Mouse (Mus musculus) kidney, embryonic 16.5 days (tissue): Measurements from ENCODE around the gene Tmem45a2. TPM values are rescaled to one million over a fixed set of nuclear protein-coding genes. Genes with fewer than 3 reads are reported as not detected.

Experiments
- ATAC-seq: fragments of 200-750 bp; cut with Nextera tagmentation; 2 replicates; pipeline ENCODE4 v1.8.0; 2017; ENCODE audit warnings: moderate TSS enrichment; ENCODE audit not compliant: low FRiP score, low TSS enrichment
- H3K27ac ChIP-seq: fragments of 300-500 bp; sonication (generic); 2 replicates; pipeline ENCODE4 v1.5.1; 2014; ENCODE audit warnings: low read length
- H3K27me3 ChIP-seq: fragments of 300-500 bp; sonication (generic); 2 replicates; pipeline ENCODE4 v1.6.1; 2014; ENCODE audit warnings: low read length, control low read depth, mixed read lengths; ENCODE audit not compliant: insufficient read depth
- H3K36me3 ChIP-seq: fragments of 300-500 bp; sonication (generic); 2 replicates; pipeline ENCODE4 v1.6.1; 2014; ENCODE audit warnings: low read length, control low read depth, mixed read lengths; ENCODE audit not compliant: insufficient read depth
- H3K4me1 ChIP-seq: fragments of 300-500 bp; sonication (generic); 2 replicates; pipeline ENCODE4 v1.6.1; 2014; ENCODE audit warnings: low read length, control low read depth, mixed read lengths; ENCODE audit not compliant: insufficient read depth
- H3K4me2 ChIP-seq: fragments of 300-500 bp; sonication (generic); replicated peaks from 2 replicates; pipeline ENCODE4 v1.6.1; 2014; ENCODE audit warnings: low read depth, low read length
- H3K4me3 ChIP-seq: fragments of 300-500 bp; sonication (generic); 2 replicates; pipeline ENCODE4 v1.5.1; 2014; ENCODE audit warnings: mild to moderate bottlenecking, low read length
- H3K9ac ChIP-seq: fragments of 300-500 bp; sonication (generic); replicated peaks from 2 replicates; pipeline ENCODE4 v1.6.1; 2014; ENCODE audit warnings: low read length
- H3K9me3 ChIP-seq: fragments of 300-500 bp; sonication (generic); 2 replicates; pipeline ENCODE4 v1.6.1; 2016; ENCODE audit warnings: low read length, control low read depth
- WGBS: fragments of 180-500 bp; shearing (Covaris S2); extraction: QIAGEN DNeasy Blood & Tissue Kit; methylation state at CpG from one replicate; pipeline ENCODE4 v1.1.7; 2014; 5-methylcytosine and 5-hydroxymethylcytosine counted together
- polyA plus RNA-seq: library from polyadenylated mRNA; unstranded; fragments of >200 nt; fragmentation: Nextera tagmentation; extraction: Ambion mirVana; gene quantifications from 2 replicates; pipeline ENCODE4 v1.2.1, GENCODE M21; 2015

The Tmem45a2 gene
- 0.09 and 0.13 TPM in 2 replicates for polyA plus RNA-seq

DNA sequence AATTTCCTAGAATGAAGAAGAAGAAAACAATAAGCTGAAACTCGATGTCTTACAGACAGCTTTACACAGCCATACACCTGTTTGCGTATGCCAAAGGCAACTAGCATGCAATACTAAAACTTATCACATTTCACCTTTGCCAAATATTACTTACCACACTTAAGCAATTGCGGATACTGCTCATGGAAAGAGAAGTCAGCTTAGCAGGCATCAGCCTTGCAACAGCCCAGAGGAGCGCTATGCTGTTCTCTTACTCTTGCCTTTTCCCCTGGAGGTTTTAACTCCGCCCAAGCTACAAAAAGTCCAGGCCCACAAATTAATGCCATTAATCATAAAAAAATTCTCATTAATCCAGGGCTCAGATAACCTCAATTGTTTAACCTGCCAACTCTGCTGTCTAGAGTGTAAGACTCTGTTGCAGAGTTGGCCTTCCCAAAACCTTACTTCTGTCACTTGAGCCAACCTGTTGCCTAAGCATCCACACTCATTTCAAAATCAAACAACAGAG lies at the start of gene Tmem45a2:
TSS of gene Tmem45a2 (minus strand) at position 241 of the 508 bp plus-strand sequence.
- Histone ChIP-seq H3K27me3 (no peaks in the 10 kb centered on the region), H3K9ac (no peak within 1 kb of the TSS), H3K4me1 (no peaks in the 10 kb centered on the region), H3K27ac (no peak within 1 kb of the TSS), H3K4me3 (no peak within 1 kb of the TSS), H3K9me3 (no peaks in the 10 kb centered on the region), H3K4me2 (no peak within 1 kb of the TSS), H3K36me3 (no peaks in the 10 kb centered on the region)
- 94% methylated on average over 5 of the region's 5 CpGs for WGBS
- ATAC-seq = no peak

GRCm38 (mm10) chr16:57117562-57117961 lies 46.4 kb upstream of the Tmem45a2 start:
- no peaks in the 10 kb centered on the region for H3K36me3 ChIP-seq
- ATAC-seq = no peak
- no peak overlapping the region for H3K4me2 ChIP-seq
- H3K4me1 ChIP-seq = peaks cover under 1% of the 10 kb centered on the region
- no peak overlapping the region for H3K27ac ChIP-seq
- no peak overlapping the region for H3K4me3 ChIP-seq
- H3K27me3 ChIP-seq = peaks cover 6% of the 10 kb centered on the region; the same call in 1 of the 2 replicates
- no peak overlapping the region for H3K9ac ChIP-seq
- no peaks in the 10 kb centered on the region for H3K9me3 ChIP-seq
- WGBS = 85% methylated on average over 2 of the region's 2 CpGs

GRCm38 (mm10) chr16:57116066-57116465 lies 44.9 kb upstream of the Tmem45a2 start:
- H3K27ac ChIP-seq = no peak overlapping the region
- no peaks in the 10 kb centered on the region for H3K9me3 ChIP-seq
- no peaks in the 10 kb centered on the region for H3K36me3 ChIP-seq
- no peak for ATAC-seq
- H3K4me1 ChIP-seq = no peaks in the 10 kb centered on the region
- peaks cover 6% of the 10 kb centered on the region; the same call in 1 of the 2 replicates for H3K27me3 ChIP-seq
- H3K4me2 ChIP-seq = no peak overlapping the region
- no peak overlapping the region for H3K9ac ChIP-seq
- no peak overlapping the region for H3K4me3 ChIP-seq

DNA sequence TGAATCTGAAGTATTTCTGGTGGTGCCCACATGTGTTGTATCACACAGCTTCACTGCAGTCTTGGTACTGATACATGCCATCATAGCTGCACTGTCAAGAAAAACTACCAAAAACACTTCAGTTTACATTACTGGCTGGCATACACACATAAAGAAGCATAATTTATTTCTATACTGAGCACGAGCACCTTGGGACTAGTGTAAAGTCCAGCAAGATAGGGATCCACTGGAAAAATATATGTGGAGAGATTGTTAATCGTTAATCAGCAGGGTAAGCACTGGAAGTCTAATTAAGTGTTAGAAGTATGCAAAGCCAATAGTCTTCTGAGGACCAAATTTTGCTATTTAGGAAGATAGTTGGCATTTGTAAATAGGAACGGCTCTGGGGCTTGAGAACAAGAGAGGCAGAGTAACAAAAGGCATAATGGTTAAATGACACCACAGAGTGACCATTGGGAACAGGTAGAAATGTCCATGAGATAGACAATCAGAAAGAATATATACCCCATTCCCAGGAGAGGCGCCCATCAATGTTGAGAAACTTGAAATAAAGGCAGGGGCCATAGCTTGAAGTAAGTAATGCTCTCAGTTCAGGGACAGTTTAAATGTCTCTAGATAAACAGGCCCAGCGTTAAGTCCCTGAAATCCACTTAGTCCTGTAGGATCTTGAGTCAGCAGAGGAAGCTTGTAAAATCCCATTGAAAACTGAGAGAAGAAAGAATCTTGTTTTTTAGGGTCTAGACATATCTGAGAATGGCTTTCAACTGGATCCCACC lies 35.2 kb upstream of the Tmem45a2 start:
- 74% methylated on average over 5 of the region's 5 CpGs for WGBS
- Histone ChIP-seq H3K27me3 (no peaks in the 10 kb centered on the region), H3K9me3 (no peaks in the 10 kb centered on the region), H3K4me1 (no peaks in the 10 kb centered on the region), H3K4me2 (no peak overlapping the region), H3K36me3 (no peaks in the 10 kb centered on the region), H3K27ac (no peak overlapping the region), H3K4me3 (no peak overlapping the region), H3K9ac (no peak overlapping the region)
- no peak for ATAC-seq

DNA sequence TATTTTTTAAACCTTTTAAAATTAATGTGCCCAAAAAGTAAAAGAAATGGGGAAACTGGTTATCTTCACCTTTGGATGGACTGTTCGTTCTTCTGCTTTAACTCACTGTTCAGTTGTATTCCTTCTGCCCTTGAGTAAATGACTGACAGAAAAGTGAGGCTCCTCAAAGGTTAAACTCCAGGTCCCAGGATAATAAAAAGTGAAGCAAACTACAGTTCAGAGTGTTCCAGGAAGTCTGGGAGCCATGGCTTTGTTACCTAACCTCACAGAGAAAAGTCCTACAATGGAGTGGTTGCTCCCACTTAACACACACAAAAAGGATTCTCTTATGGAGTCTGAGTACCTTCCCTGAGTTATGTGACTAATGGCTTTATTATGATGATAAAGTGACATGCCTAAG lies 30.0 kb upstream of the Tmem45a2 start:
- Histone ChIP-seq H3K36me3 (no peaks in the 10 kb centered on the region), H3K4me3 (no peak overlapping the region), H3K27ac (no peak overlapping the region), H3K4me1 (no peaks in the 10 kb centered on the region), H3K4me2 (no peak overlapping the region), H3K9me3 (no peaks in the 10 kb centered on the region), H3K27me3 (no peaks in the 10 kb centered on the region), H3K9ac (no peak overlapping the region)
- no peak for ATAC-seq
- WGBS = 93% methylated on average over 1 of the region's 1 CpGs

DNA sequence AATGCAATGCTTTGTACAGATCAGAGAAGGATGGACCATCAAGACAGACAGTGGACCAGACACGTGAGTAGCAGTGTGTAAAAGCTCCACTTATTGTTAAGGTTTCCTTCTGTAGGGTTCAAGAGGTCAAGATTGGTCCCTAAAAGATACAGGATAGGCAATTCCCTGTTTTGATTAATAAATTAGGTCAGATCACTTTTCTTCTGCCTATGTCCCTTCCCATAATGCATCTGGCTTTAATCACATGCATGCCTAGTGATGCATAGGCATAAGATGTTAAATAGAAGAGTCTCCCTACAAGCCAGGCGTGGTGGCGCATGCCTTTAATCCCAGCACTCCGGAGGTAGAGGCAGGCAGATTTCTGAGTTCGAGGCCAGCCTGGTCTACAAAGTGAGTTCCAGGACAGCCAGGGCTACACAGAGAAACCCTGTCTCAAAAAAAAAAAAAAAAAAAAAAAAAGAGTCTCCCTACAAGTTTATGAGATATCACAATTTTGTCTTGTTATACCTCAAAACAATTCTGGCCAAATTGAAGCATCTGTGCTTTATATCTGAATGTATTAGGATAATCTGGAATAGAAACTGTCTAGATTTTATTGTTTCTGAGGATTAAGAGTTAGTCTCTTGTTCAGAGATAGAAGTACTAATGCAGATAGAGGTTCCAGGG lies 28.5 kb upstream of the Tmem45a2 start:
- Histone ChIP-seq H3K9me3 (no peaks in the 10 kb centered on the region), H3K27me3 (no peaks in the 10 kb centered on the region), H3K4me2 (no peak overlapping the region), H3K27ac (no peak overlapping the region), H3K9ac (no peak overlapping the region), H3K4me3 (no peak overlapping the region), H3K36me3 (no peaks in the 10 kb centered on the region), H3K4me1 (no peaks in the 10 kb centered on the region)
- ATAC-seq = no peak
- 84% methylated on average over 5 of the region's 5 CpGs for WGBS

- Histone ChIP-seq H3K4me3 (no peak overlapping the region), H3K4me2 (no peak overlapping the region), H3K9me3 (no peaks in the 10 kb centered on the region), H3K36me3 (no peaks in the 10 kb centered on the region), H3K27me3 (no peaks in the 10 kb centered on the region), H3K9ac (no peak overlapping the region), H3K4me1 (no peaks in the 10 kb centered on the region), H3K27ac (no peak overlapping the region)
- 42% methylated on average over 7 of the region's 7 CpGs for WGBS
- ATAC-seq = peak; percentile 87
These were observed 27.4 kb upstream of the Tmem45a2 start for GRCm38 (mm10) chr16:57098468-57099144.

GRCm38 (mm10) chr16:57092911-57093605 lies 21.9 kb upstream of the Tmem45a2 start:
- H3K4me2 ChIP-seq = no peak overlapping the region
- H3K36me3 ChIP-seq = no peaks in the 10 kb centered on the region
- WGBS = 61% methylated on average over 6 of the region's 6 CpGs
- H3K27ac ChIP-seq = no peak overlapping the region
- no peak overlapping the region for H3K4me3 ChIP-seq
- no peaks in the 10 kb centered on the region for H3K9me3 ChIP-seq
- no peaks in the 10 kb centered on the region for H3K27me3 ChIP-seq
- no peaks in the 10 kb centered on the region for H3K4me1 ChIP-seq
- no peak overlapping the region for H3K9ac ChIP-seq
- no peak for ATAC-seq

DNA sequence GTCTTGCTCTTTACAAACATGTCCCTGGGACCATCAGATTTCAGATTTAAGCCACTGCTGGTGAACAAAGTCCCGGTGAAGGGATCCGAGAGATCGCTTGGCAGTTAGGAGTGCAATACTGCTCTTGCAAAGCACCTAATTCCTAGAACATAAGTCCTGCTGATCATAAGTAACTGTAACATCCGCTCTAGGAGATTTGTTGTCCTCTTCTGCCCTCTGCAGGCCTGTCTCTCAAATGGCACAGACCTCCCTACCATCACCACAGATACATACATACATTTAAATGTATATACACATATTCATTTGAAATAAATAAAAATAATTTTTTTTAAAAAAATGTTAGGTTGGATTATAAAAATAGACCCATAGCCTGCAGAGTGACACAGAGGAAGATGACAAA lies 21.3 kb upstream of the Tmem45a2 start:
- no peak overlapping the region for H3K4me3 ChIP-seq
- no peak overlapping the region for H3K9ac ChIP-seq
- WGBS = 45% methylated on average over 4 of the region's 4 CpGs
- peak; percentile 82; the same call in 1 of the 2 replicates for ATAC-seq
- no peaks in the 10 kb centered on the region for H3K9me3 ChIP-seq
- H3K36me3 ChIP-seq = no peaks in the 10 kb centered on the region
- no peak overlapping the region for H3K4me2 ChIP-seq
- no peaks in the 10 kb centered on the region for H3K4me1 ChIP-seq
- H3K27me3 ChIP-seq = no peaks in the 10 kb centered on the region
- no peak overlapping the region for H3K27ac ChIP-seq
